Mouse (Mus musculus) cerebellum, postnatal 10 days (tissue): Measurements from ENCODE around the gene Il2ra.
A peak's percentile ranks its signal among the peaks of the same experiment; 100 is the strongest.
"Not testable (repeated sequence)": the region's sequence is repeated elsewhere in the genome, so short reads cannot be mapped to it uniquely, and the experiment has no call there.

Experiments used
- DNase-seq, 2 experiments: peaks; one replicate each; pipeline ENCODE4 v3.0.0; 2021; ENCODE audit warnings: mixed read lengths in 2 of 2

Gene Il2ra

DNA sequence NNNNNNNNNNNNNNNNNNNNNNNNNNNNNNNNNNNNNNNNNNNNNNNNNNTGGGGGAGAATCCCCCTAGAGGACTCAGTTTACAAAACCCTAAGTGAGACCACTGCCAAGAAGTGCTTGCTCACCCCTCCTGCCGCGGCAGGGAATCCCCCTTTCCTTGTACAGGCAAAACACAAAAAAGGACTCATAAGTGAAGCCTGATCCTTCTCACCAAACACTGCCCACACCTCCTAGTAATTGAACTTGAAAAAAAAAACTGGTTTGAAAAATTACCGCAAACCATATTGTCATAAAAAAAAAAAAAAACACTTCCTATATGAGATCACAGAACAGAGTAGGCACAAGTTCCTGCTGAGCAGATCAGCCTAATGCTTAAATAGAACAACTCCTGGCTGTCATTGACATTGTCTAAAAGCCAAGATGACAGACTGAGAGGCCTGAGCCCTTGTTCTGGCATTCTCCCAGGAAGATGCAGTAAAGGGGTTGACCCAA lies at the start of gene Il2ra:
Gene Il2ra (plus strand): TSS at position 357 of the 491 bp plus-strand sequence.
- peak in 1 of 2 experiments; percentile 4 for DNase-seq

- no peak for DNase-seq
Measured at GRCm38 (mm10) chr2:11596690-11597089, 45.9 kb upstream of the Il2ra start.

DNA sequence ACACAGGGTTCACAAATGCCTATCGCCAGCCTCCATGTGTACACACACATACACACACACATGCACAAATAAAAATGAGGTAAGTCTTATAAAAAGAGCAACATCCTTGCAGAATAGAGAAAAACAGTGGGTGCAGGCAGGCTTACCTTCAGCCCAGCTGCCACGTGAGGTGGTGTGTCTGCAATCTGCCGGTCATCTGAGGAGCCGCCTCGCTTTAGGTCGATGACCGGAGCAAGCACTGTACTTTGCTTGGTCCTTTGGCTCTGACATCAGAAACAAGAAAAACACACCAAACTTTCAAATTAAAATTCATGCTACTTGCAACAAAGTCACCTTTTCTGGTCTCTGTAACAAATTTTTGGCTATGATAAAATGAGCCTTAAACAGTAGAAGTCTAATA lies 44.7 kb upstream of the Il2ra start:
- no peak for DNase-seq

DNA sequence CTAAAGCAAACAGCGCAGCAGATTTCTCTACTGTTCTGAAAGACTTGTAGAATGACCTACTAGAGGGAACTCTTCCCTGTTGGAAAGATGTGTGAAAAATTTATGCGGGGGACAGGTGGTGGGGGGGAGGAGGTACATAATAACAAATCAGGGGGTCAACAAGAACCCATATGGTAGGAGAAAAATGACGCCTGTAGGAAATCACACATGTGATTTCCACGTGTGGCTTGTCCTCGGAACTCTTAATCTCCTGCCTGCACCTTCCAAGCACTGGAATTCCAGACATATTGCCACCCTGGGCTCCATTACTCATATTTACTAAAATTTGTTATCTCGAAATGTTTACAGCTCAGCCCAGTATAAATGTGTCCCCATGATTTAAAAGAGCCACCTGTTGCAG lies 40.8 kb upstream of the Il2ra start:
- DNase-seq = no peak

- peak; percentile 97 to 98 for DNase-seq
Measured at GRCm38 (mm10) chr2:11602506-11603489, 39.8 kb upstream of the Il2ra start.

DNA sequence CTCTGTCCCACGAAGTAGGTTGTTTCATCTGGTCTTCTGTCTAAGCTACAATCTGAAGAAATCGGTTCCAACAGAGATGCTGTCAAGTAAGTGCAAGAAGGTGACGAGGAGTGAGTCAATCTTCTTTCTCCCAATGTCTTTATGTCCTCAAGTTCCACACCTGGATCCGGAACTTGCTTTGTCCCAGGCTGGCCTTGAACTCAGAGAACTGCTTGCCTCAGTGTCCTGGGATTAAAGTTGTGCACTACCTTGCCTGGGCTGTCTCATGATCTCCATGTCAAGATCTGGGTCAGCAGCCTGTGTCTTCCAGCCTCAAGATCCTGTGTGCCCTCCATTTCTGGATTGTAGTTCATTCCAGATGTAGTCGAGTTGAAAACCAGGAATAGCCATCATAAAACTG lies 38.6 kb upstream of the Il2ra start, which contains the start of gene Rbm17:
Gene Rbm17 (minus strand): TSS at position 101 of the 400 bp plus-strand sequence.
- DNase-seq = no peak

DNA sequence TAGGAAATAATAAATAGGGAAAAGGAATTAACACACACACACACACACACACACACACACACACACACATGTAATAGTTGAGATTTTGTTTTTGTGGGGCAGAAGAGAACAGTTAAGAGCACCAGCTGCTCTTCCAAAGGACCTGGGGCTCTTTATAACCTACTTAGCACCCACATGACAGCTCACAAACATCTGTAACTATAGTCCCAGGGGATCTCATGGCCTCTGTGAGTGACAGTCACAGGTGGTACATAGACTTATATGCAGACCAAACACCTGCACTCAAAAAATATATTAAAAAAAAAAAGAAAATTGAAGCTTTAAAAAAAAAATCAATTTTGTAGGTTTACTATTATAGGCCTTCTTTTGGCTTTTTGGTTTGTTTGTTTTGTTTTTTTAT lies 37.7 kb upstream of the Il2ra start:
- DNase-seq = no peak

GRCm38 (mm10) chr2:11606718-11607117 lies 35.9 kb upstream of the Il2ra start:
- DNase-seq = not testable (repeated sequence)

- DNase-seq = not testable (repeated sequence)
Measured at GRCm38 (mm10) chr2:11612939-11613338, 29.7 kb upstream of the Il2ra start.

DNA sequence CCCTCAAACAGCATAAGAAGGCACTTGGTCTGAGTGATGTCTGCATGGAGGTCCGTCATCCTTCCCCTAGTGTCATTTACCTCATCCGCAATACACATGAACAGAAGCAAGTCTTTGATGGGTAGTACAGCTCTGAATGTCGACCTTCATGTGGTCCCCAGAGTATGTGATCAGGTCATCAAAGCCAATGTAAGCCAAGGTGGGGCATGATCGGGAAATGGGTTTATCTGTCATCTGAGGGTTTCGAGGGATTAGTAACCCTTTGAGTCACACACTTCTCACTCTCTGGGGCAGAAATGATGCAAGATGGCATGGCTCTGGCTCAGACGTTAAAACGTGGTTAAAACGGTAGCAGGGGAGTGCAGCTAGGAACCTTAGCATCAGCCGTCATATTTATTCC lies 25.8 kb upstream of the Il2ra start:
- DNase-seq = no peak

- no peak for DNase-seq
Measured at GRCm38 (mm10) chr2:11619598-11619997, 23.0 kb upstream of the Il2ra start.

GRCm38 (mm10) chr2:11623173-11623572 lies 19.4 kb upstream of the Il2ra start:
- no peak for DNase-seq

DNA sequence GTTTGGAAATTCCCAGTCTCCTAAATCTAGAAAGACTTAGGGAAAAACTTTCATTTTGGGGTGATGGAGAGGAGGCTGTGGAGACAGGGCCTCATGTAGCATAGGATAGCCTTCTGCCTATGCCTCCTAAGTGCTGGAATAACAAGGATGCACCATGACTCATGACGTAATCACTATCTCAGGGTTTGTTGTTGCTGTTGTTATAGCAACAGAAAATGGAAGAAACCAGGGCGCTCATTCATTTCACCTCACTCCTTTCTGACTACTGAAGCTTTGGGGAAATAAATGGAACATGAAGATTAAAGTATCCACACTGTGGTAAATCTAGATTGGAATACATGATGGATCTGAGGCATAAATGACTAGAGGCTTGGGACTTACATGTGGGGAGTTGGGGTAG lies 18.9 kb upstream of the Il2ra start:
- no peak for DNase-seq

GRCm38 (mm10) chr2:11625890-11626289 lies 16.7 kb upstream of the Il2ra start, which contains the start of gene Gm17490:
TSS of gene Gm17490 (minus strand) at chr2:11626264.
- DNase-seq = no peak

DNA sequence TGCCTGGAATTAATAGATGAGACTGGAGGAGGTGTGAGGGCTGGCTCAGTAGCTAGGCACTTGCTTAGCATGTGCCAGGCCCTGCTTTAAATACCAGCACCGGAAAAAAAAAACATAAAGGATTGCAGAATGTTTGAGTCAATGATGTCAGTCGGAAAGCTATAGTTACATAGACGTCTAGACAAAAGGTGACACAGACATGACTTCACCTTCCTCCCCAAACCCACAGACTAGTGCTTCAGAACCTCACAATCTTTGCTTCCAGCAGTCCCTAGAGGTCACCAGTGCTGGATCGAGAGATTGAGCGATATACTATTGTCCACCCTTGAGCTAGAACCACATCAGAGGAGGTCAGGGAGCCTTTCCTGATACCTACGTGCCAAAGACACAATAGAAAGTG lies 7.6 kb upstream of the Il2ra start:
- no peak for DNase-seq

- DNase-seq = no peak
Measured at GRCm38 (mm10) chr2:11635471-11636137, 7.0 kb upstream of the Il2ra start.

- DNase-seq = no peak
Measured at GRCm38 (mm10) chr2:11636138-11636480, 6.5 kb upstream of the Il2ra start.

GRCm38 (mm10) chr2:11637115-11637514 lies 5.5 kb upstream of the Il2ra start:
- DNase-seq = no peak

DNA sequence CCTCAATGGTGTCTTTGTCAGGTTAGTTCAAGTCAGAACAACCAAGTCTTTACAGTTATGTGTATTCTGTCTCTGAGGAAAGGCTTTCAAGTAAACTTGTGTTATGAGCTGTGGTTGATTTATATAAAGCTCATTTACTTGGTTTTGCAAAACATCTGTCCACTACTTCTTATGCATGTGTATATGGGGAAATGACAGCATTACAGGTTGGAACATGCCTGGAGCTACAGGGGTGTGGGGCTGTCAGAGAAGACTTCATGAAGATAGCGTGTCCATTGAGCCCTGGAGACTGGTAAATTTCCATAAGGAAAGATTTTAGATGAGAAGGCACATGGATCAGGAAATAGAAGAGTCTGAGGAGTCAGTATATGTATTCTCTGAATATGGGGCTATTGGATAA lies 1.4 kb downstream of the Il2ra start:
- DNase-seq = no peak

- DNase-seq = no peak
Measured at GRCm38 (mm10) chr2:11645297-11645696, 2.7 kb downstream of the Il2ra start.

DNA sequence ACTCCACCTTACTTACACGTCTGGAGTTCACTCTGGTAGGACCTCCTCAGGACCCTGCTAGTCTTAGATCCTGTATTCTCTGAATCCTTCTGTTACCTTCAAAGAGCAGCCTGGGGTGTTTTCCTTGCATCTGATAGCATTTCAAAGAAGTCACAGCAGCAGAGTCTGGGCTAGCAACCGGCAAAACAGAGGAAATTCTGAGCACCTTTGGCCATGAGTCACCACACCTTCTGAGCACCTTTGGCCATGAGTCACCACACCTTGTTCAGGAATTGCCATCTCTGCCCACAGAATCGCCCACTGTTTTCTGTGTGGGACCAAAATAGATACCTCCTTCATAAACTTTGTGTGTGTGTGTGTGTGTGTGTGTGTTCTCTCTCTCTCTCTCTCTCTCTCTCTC lies 8.9 kb downstream of the Il2ra start:
- DNase-seq = no peak

- DNase-seq = no peak
Measured at GRCm38 (mm10) chr2:11652196-11652595, 9.6 kb downstream of the Il2ra start.

GRCm38 (mm10) chr2:11652780-11653179 lies 10.2 kb downstream of the Il2ra start:
- no peak for DNase-seq

- no peak for DNase-seq
Measured at GRCm38 (mm10) chr2:11653330-11653729, 10.7 kb downstream of the Il2ra start.
